ENCODE assay signal across 20 mouse cellular contexts in genomic region chr4:115124713-115125112, GRCm38 (mm10). TPM values are rescaled to one million over a fixed set of nuclear protein-coding genes. Genes with fewer than 3 reads are reported as not detected.
DNase-seq lines count a peak whose midpoint lies in the region; TF ChIP-seq lines count a peak whose summit lies in the region.
"Had no signal": no experiment of that assay in that cellular context is flagged by ENCODE, and none has a peak within 500 bp of the region (broad histone marks: within the 10 kb centered on the region; RNA-seq: fewer than 3 reads in every experiment).

No protein-coding gene starts in this region.

- no peak overlapping the region for H3K27ac ChIP-seq in layer of hippocampus, adult 2 months
- H3K27ac ChIP-seq: embryonic facial prominence, embryonic 13.5 days; hindbrain, embryonic 12.5 days; kidney, embryonic 15.5 days; lung, embryonic 15.5 days; midbrain, embryonic 13.5 days; neural tube, embryonic 12.5 days had no signal

- no peak overlapping the region for H3K4me3 ChIP-seq in layer of hippocampus, adult 2 months
- H3K4me3 ChIP-seq: embryonic facial prominence, embryonic 13.5 days; hindbrain, embryonic 12.5 days; kidney, embryonic 15.5 days; lung, embryonic 15.5 days; midbrain, embryonic 13.5 days; neural tube, embryonic 12.5 days had no signal

- no peak for DNase-seq in layer of hippocampus, adult 2 months (ENCODE audit: low spot score in 2 of 2)
- DNase-seq in layer of hippocampus, adult 9-11 months: no peak
- peak; percentile 17 for DNase-seq in 3T3-L1 (ENCODE audit: low read depth, low spot score)
- DNase-seq in 416B (ENCODE audit: low read depth): peak; percentile 61
- DNase-seq in ZHBTc4 (ENCODE audit: low read depth, low spot score): peak; percentile 6
- DNase-seq in adrenal gland, postnatal 36 days: no peak
- no peak for DNase-seq in thymus, adult 18-20 months
- DNase-seq: adrenal gland, postnatal 25 days; cerebellum, adult 18-20 months; cerebellum, postnatal 36 days; gastrocnemius, postnatal 25 days; right cerebral cortex, adult 18-20 months; thymus, postnatal 25 days had no signal

- TF ChIP-seq CTCF in layer of hippocampus, adult 2 months (conservative IDR thresholded peaks at IDR 0.05): peak; percentile 65

RNA-seq across cellular contexts. Expression of gene Cyp4x1, which starts 9.4 kb away (rescaled TPM):
- total RNA-seq in layer of hippocampus, adult 2 months (2021): 1 to 10 TPM; 8.2 to 8.3 TPM
- not detected for total RNA-seq in adrenal gland, postnatal 36 days (2021)
- total RNA-seq: adrenal gland, postnatal 25 days; gastrocnemius, postnatal 25 days; megakaryocyte, adult 5-6 weeks had no signal

RNA-seq across cellular contexts. Expression of gene Pdzk1ip1, which starts 36.2 kb away (rescaled TPM):
- under 1 TPM in 1 of 2 experiments, not detected in 1; 0.96 TPM for total RNA-seq in layer of hippocampus, adult 2 months (2021)
- not detected for total RNA-seq in adrenal gland, postnatal 36 days (2021)
- total RNA-seq: gastrocnemius, postnatal 25 days had no signal

Comparison
In these comparisons a context has a peak if more than half of its experiments do, and no peak if none do; other contexts are left out.
1. DNase-seq: peak in 3T3-L1 (single experiment), 416B (single experiment) and ZHBTc4 (single experiment); none in layer of hippocampus, adult 2 months (0 of 2), layer of hippocampus, adult 9-11 months (single experiment), adrenal gland, postnatal 36 days (0 of 2) and thymus, adult 18-20 months (0 of 2).
2. RNA of gene Cyp4x1, which starts 9.4 kb away (total RNA-seq): 8.2 to 8.3 TPM in layer of hippocampus, adult 2 months; not detected in adrenal gland, postnatal 36 days; every median in the first group is over 4 times any median in the second.